Mouse (Mus musculus): ENCODE results near the gene Lclat1. TPM values are rescaled to one million over a fixed set of nuclear protein-coding genes. Genes with fewer than 3 reads are reported as not detected.

Lclat1 gene
- polyA plus RNA-seq, 1 experiment: 27.2 TPM

DNA sequence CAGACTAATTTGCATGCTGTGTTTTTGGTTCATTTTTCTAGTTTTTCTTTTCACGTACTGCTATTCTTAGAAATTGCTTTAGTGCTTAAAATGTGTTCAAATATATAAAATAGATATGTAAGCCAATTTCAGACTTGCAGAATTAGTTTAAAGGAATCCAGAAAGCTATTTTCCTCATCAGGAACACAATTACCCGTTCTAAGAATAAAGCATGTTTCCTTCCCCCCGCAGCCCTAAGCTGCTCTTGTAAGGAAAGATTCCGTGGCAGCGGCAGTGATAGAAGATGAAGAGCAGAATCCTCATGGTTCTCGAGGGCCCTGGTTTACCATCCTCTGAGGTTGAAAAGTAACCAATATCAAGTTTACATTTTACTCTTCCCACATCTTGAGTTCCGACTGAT is 113.0 kb downstream of the Lclat1 start:
- Histone ChIP-seq H3K36me3 (ENCODE audit: control insufficient read depth, insufficient read depth) (peaks cover 6% of the 10 kb centered on the region), H3K79me2 (ENCODE audit: control insufficient read depth, insufficient read depth) (no peaks in the 10 kb centered on the region), H3K4me2 (ENCODE audit: low read depth) (no peak overlapping the region), H3K27me3 (ENCODE audit: control insufficient read depth, insufficient read depth, insufficient read length) (no peaks in the 10 kb centered on the region), H3ac (ENCODE audit: control insufficient read depth, insufficient read length) (no peak overlapping the region), H3K4me3 (no peak overlapping the region)
- TF ChIP-seq USF1 (IDR thresholded peaks at IDR 0.05; ENCODE audit: low read depth) (no peak), MYOG (IDR thresholded peaks at IDR 0.05; ENCODE audit: control insufficient read depth in 1 of 3, insufficient read depth in 1 of 3, insufficient read length in 2 of 3, low read depth in 2 of 3) (no peak), SRF (IDR thresholded peaks at IDR 0.05; ENCODE audit: control insufficient read depth, insufficient read length, low read depth) (no peak), TCF12 (IDR thresholded peaks at IDR 0.05; ENCODE audit: insufficient read depth, poor library complexity, severe bottlenecking) (no peak), MYOD1 (IDR thresholded peaks at IDR 0.05; ENCODE audit: control insufficient read depth in 1 of 3, insufficient read length in 2 of 3, low read depth in 2 of 3) (no peak), TCF3 (IDR thresholded peaks at IDR 0.05; ENCODE audit: insufficient read length, low read depth) (no peak)

DNA sequence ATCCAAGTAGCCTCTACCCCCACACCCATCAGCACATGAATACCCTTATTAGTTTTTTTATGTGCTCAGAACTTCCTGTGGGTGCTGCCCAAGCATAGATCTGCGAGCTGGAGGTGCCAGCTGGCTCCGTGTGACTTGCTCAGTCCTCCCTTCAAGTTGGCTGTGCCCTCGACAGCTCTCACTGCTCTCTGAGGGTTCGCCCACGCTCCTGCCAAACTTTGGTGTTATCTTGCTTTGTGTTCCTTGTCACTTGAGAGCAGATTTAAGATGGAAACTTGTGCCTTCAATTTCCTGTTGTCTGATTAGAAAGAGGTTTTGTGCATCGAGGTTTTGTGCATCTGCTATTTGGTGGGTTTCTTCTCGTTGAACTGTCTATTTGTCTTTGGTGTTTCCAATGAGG is 114.3 kb downstream of the Lclat1 start:
- Histone ChIP-seq H3K4me3 (no peak overlapping the region), H3K27me3 (ENCODE audit: control insufficient read depth, insufficient read depth, insufficient read length) (no peaks in the 10 kb centered on the region), H3K79me2 (ENCODE audit: control insufficient read depth, insufficient read depth) (no peaks in the 10 kb centered on the region), H3K36me3 (ENCODE audit: control insufficient read depth, insufficient read depth) (peaks cover 6% of the 10 kb centered on the region), H3K4me2 (ENCODE audit: low read depth) (peak overlapping the region; percentile 41), H3ac (ENCODE audit: control insufficient read depth, insufficient read length) (no peak overlapping the region)
- TF ChIP-seq MYOD1 (IDR thresholded peaks at IDR 0.05; ENCODE audit: control insufficient read depth in 1 of 3, insufficient read length in 2 of 3, low read depth in 2 of 3): peak in 2 of 3 experiments; percentile 21 to 64
- peak; percentile 23 for TF ChIP-seq POLR2A (IDR thresholded peaks at IDR 0.05; ENCODE audit: insufficient read length, low read depth)
- peak in 1 of 3 experiments; percentile 38 for TF ChIP-seq MYOG (IDR thresholded peaks at IDR 0.05; ENCODE audit: control insufficient read depth in 1 of 3, insufficient read depth in 1 of 3, insufficient read length in 2 of 3, low read depth in 2 of 3)
- TF ChIP-seq E2F4 (IDR thresholded peaks at IDR 0.05; ENCODE audit: insufficient read depth): no peak

DNA sequence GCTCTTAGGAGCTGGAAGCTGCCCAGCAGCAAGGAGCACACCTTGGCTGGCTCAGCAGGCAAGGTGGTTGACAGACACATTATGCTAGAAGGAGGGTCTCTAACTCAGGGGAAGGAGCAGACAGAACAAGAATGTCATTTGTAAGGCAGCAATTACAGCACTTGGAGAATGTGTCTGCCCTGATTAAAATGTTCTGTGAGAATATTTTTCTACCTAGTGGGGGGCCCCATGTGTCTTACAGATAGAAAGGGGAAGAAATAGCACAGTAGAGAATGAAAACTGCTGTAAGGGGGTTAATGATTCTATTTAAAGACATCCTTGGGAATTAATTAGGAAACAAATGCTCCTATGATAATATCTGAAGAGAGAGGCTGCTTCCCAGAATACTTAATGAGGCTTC is 117.7 kb downstream of the Lclat1 start:
- no peak overlapping the region for H3K4me2 ChIP-seq (ENCODE audit: low read depth)
- TF ChIP-seq TCF12 (IDR thresholded peaks at IDR 0.05; ENCODE audit: insufficient read depth, poor library complexity, severe bottlenecking) (no peak), MYOG (IDR thresholded peaks at IDR 0.05; ENCODE audit: control insufficient read depth in 1 of 3, insufficient read depth in 1 of 3, insufficient read length in 2 of 3, low read depth in 2 of 3) (no peak), POLR2AphosphoS2 (IDR thresholded peaks at IDR 0.05; ENCODE audit: insufficient read length, low read depth) (no peak), POLR2A (IDR thresholded peaks at IDR 0.05; ENCODE audit: insufficient read length, low read depth) (no peak), MYOD1 (IDR thresholded peaks at IDR 0.05; ENCODE audit: control insufficient read depth in 1 of 3, insufficient read length in 2 of 3, low read depth in 2 of 3) (no peak), CEBPB (IDR thresholded peaks at IDR 0.05; ENCODE audit: insufficient read depth, poor library complexity, severe bottlenecking) (no peak), REST (IDR thresholded peaks at IDR 0.05; ENCODE audit: insufficient read depth, insufficient read length) (no peak), TCF3 (IDR thresholded peaks at IDR 0.05; ENCODE audit: insufficient read length, low read depth) (no peak), USF1 (IDR thresholded peaks at IDR 0.05; ENCODE audit: low read depth) (no peak), MAX (IDR thresholded peaks at IDR 0.05; ENCODE audit: low read depth) (no peak), E2F4 (IDR thresholded peaks at IDR 0.05; ENCODE audit: insufficient read depth) (no peak), SRF (IDR thresholded peaks at IDR 0.05; ENCODE audit: control insufficient read depth, insufficient read length, low read depth) (no peak)
- H3K79me2 ChIP-seq (ENCODE audit: control insufficient read depth, insufficient read depth): no peaks in the 10 kb centered on the region
- peaks cover 6% of the 10 kb centered on the region for H3K36me3 ChIP-seq (ENCODE audit: control insufficient read depth, insufficient read depth)
- H3ac ChIP-seq (ENCODE audit: control insufficient read depth, insufficient read length): no peak overlapping the region
- no peak overlapping the region for H3K4me3 ChIP-seq
- no peaks in the 10 kb centered on the region for H3K27me3 ChIP-seq (ENCODE audit: control insufficient read depth, insufficient read depth, insufficient read length)

DNA sequence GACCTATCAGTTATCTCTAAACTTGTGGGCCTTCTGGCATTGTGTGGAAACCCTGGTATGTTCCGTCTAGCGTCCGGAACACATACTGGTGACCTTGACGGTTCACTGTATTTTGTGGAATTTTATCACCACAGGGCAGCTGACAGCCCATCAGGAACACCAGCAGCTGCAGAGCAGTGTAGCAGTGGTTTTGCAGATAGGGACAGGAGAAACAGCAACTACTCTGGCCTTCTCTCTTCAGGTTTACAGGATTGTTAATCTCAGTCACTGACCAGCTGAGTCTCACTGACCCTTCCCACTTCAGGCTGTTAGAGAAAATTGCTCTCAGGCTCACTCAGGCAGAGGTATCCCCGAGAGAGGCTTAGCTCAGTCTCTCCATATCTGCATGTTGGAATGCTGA is 118.2 kb downstream of the Lclat1 start:
- TF ChIP-seq MYOD1 (IDR thresholded peaks at IDR 0.05; ENCODE audit: control insufficient read depth in 1 of 3, insufficient read length in 2 of 3, low read depth in 2 of 3) (peak; percentile 49 to 95 (median 85)), CEBPB (IDR thresholded peaks at IDR 0.05; ENCODE audit: insufficient read depth, poor library complexity, severe bottlenecking) (no peak), TCF3 (IDR thresholded peaks at IDR 0.05; ENCODE audit: insufficient read length, low read depth) (peak; percentile 56), REST (IDR thresholded peaks at IDR 0.05; ENCODE audit: insufficient read depth, insufficient read length) (no peak), USF1 (IDR thresholded peaks at IDR 0.05; ENCODE audit: low read depth) (no peak), TCF12 (IDR thresholded peaks at IDR 0.05; ENCODE audit: insufficient read depth, poor library complexity, severe bottlenecking) (peak; percentile 55), SRF (IDR thresholded peaks at IDR 0.05; ENCODE audit: control insufficient read depth, insufficient read length, low read depth) (no peak), E2F4 (IDR thresholded peaks at IDR 0.05; ENCODE audit: insufficient read depth) (no peak), MYOG (IDR thresholded peaks at IDR 0.05; ENCODE audit: control insufficient read depth in 1 of 3, insufficient read depth in 1 of 3, insufficient read length in 2 of 3, low read depth in 2 of 3) (peak; percentile 47 to 92 (median 61)), POLR2A (IDR thresholded peaks at IDR 0.05; ENCODE audit: insufficient read length, low read depth) (no peak), POLR2AphosphoS2 (IDR thresholded peaks at IDR 0.05; ENCODE audit: insufficient read length, low read depth) (no peak), MAX (IDR thresholded peaks at IDR 0.05; ENCODE audit: low read depth) (no peak)
- Histone ChIP-seq H3ac (ENCODE audit: control insufficient read depth, insufficient read length) (no peak overlapping the region), H3K79me2 (ENCODE audit: control insufficient read depth, insufficient read depth) (no peaks in the 10 kb centered on the region), H3K36me3 (ENCODE audit: control insufficient read depth, insufficient read depth) (peaks cover 2% of the 10 kb centered on the region), H3K4me3 (no peak overlapping the region), H3K4me2 (ENCODE audit: low read depth) (peak overlapping the region; percentile 56), H3K27me3 (ENCODE audit: control insufficient read depth, insufficient read depth, insufficient read length) (no peaks in the 10 kb centered on the region)

DNA sequence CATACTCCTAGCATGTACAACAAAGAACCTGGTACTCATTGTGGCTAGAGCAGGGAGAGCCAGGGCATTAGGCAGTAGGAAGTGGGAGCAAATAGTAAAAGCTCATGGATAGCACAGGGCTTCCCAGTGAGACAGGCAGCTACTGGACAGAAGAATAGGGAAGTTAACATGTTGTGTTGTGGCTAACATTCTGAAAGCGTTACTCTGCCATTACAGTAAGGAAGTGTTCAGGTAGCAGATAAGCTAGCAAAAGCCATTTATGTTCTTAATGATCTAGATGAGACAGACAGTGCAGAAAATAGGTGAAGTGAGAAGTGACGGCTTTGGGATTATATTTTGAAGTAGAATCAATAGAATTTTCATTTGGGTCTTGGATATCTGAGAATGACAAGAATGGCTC is 118.8 kb downstream of the Lclat1 start:
- TF ChIP-seq REST (IDR thresholded peaks at IDR 0.05; ENCODE audit: insufficient read depth, insufficient read length) (no peak), SRF (IDR thresholded peaks at IDR 0.05; ENCODE audit: control insufficient read depth, insufficient read length, low read depth) (no peak), MAX (IDR thresholded peaks at IDR 0.05; ENCODE audit: low read depth) (no peak), MYOD1 (IDR thresholded peaks at IDR 0.05; ENCODE audit: control insufficient read depth in 1 of 3, insufficient read length in 2 of 3, low read depth in 2 of 3) (no peak), TCF12 (IDR thresholded peaks at IDR 0.05; ENCODE audit: insufficient read depth, poor library complexity, severe bottlenecking) (no peak), TCF3 (IDR thresholded peaks at IDR 0.05; ENCODE audit: insufficient read length, low read depth) (no peak), E2F4 (IDR thresholded peaks at IDR 0.05; ENCODE audit: insufficient read depth) (no peak), CEBPB (IDR thresholded peaks at IDR 0.05; ENCODE audit: insufficient read depth, poor library complexity, severe bottlenecking) (no peak), MYOG (IDR thresholded peaks at IDR 0.05; ENCODE audit: control insufficient read depth in 1 of 3, insufficient read depth in 1 of 3, insufficient read length in 2 of 3, low read depth in 2 of 3) (no peak), USF1 (IDR thresholded peaks at IDR 0.05; ENCODE audit: low read depth) (no peak), POLR2A (IDR thresholded peaks at IDR 0.05; ENCODE audit: insufficient read length, low read depth) (no peak), POLR2AphosphoS2 (IDR thresholded peaks at IDR 0.05; ENCODE audit: insufficient read length, low read depth) (no peak)
- no peak overlapping the region for H3K4me3 ChIP-seq
- H3K79me2 ChIP-seq (ENCODE audit: control insufficient read depth, insufficient read depth): no peaks in the 10 kb centered on the region
- H3K27me3 ChIP-seq (ENCODE audit: control insufficient read depth, insufficient read depth, insufficient read length): no peaks in the 10 kb centered on the region
- H3ac ChIP-seq (ENCODE audit: control insufficient read depth, insufficient read length): no peak overlapping the region
- H3K4me2 ChIP-seq (ENCODE audit: low read depth): peak overlapping the region; percentile 56
- no peaks in the 10 kb centered on the region for H3K36me3 ChIP-seq (ENCODE audit: control insufficient read depth, insufficient read depth)
